Mouse (Mus musculus) erythroblast, embryonic 14.5 days (primary cell): Measurements from ENCODE around the gene Slc25a20.

Experiments used
- GATA1 ChIP-seq: IDR thresholded peaks from 2 replicates; pipeline ENCODE4 v1.6.1; 2012; ENCODE audit warnings: low read length, inconsistent platforms, mixed read lengths
- TAL1 ChIP-seq: IDR thresholded peaks from 3 replicates; pipeline ENCODE4 v1.6.1; 2012; ENCODE audit warnings: low read length, inconsistent platforms, mixed read lengths

DNA sequence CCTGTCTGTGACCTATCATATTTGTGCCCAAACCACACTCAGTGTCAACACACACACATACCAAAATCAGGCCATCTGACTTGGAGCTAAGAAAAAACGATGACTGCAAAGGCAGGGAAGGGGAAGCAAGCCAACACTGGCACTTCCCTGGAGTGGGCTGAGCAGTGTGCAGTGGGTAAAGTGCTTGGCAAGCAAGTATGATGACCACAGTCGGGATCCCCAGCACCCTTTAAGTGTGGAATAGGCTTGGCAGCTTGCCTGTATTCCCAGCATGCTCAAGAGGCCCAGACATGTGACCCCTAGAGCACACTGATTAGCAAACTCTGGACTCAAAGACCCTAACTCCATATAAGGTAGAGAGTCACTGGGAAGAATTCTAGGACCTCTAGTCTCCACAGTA, 35.4 kb upstream of the Slc25a20 start:
- TF ChIP-seq GATA1 (no peak), TAL1 (no peak)
